Mouse (Mus musculus) hindbrain, embryonic 12.5 days (tissue): ENCODE results near the gene Ttc24. TPM values are rescaled to one million over a fixed set of nuclear protein-coding genes. Genes with fewer than 3 reads are reported as not detected.

Experiments used
- ATAC-seq: fragments of 200-750 bp; cut with Nextera tagmentation; 2 replicates; pipeline ENCODE4 v1.8.0; 2017; ENCODE audit warnings: moderate TSS enrichment; ENCODE audit not compliant: low FRiP score
- H3K27ac ChIP-seq: fragments of 300-500 bp; sonication (generic); 2 replicates; pipeline ENCODE4 v1.5.1; 2016; ENCODE audit warnings: mild to moderate bottlenecking
- H3K27me3 ChIP-seq: fragments of 300-500 bp; sonication (generic); 2 replicates; pipeline ENCODE4 v1.6.1; 2016; ENCODE audit warnings: mild to moderate bottlenecking
- H3K36me3 ChIP-seq: fragments of 300-500 bp; sonication (generic); 2 replicates; pipeline ENCODE4 v1.6.1; 2016; ENCODE audit warnings: mild to moderate bottlenecking
- H3K4me1 ChIP-seq: fragments of 300-500 bp; sonication (generic); 2 replicates; pipeline ENCODE4 v1.6.1; 2016
- H3K4me2 ChIP-seq: fragments of 300-500 bp; sonication (generic); replicated peaks from 2 replicates; pipeline ENCODE4 v1.6.1; 2016; ENCODE audit warnings: mild to moderate bottlenecking
- H3K4me3 ChIP-seq: fragments of 300-500 bp; sonication (generic); 2 replicates; pipeline ENCODE4 v1.5.1; 2016; ENCODE audit warnings: mild to moderate bottlenecking
- H3K9ac ChIP-seq: fragments of 300-500 bp; sonication (generic); 2 replicates; pipeline ENCODE4 v1.6.1; 2016; ENCODE audit warnings: mild to moderate bottlenecking, moderate library complexity
- H3K9me3 ChIP-seq: fragments of 300-500 bp; sonication (generic); replicated peaks from 2 replicates; pipeline ENCODE4 v1.6.1; 2016; ENCODE audit warnings: mild to moderate bottlenecking
- WGBS: fragments of 180-500 bp; shearing (Covaris S2); methylation state at CpG from one replicate; pipeline ENCODE4 v1.1.7; 2016; 5-methylcytosine and 5-hydroxymethylcytosine counted together
- polyA plus RNA-seq: library from polyadenylated mRNA; unstranded; fragments of >200 nt; fragmentation: Nextera tagmentation; extraction: Ambion mirVana; gene quantifications from 2 replicates; pipeline ENCODE4 v1.2.1, GENCODE M21; 2016

The Ttc24 gene
- 0.36 TPM in 1 of 2 replicates, not detected in the other for polyA plus RNA-seq

- 77% methylated on average over 4 of the region's 4 CpGs for WGBS
- no peak within 1 kb of the TSS for H3K9ac ChIP-seq
These were observed at the start of gene Ttc24 for GRCm38 (mm10) chr3:88078204-88078603. Ttc24 (minus strand) TSS chr3:88078304.

DNA sequence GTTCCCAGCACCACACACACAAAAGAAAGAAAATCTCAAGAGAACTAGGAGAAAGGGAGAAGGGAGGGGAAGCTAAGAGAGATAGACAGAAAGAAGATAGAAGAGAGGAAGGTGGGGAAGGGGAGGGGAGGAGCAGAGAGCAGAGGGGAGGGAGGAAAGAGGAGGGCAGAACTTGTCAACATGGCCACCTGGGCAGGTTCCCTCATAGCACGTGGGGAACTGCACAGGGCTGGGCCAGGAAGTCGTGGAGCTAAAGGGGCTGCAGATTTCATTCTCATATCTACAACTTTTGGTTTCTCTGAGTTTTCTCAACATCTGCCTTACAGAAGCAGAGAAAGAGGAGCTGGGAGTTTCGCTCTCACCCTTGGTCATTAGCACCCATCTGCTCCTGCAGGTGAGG is 49.5 kb upstream of the Ttc24 start:
- no peak for ATAC-seq

More at GRCm38 (mm10) chr3:88078204-88078603, at the start of gene Ttc24:
- Histone ChIP-seq H3K36me3 (no peaks in the 10 kb centered on the region), H3K9me3 (no peaks in the 10 kb centered on the region), H3K27ac (no peak within 1 kb of the TSS), H3K4me1 (peaks cover 13% of the 10 kb centered on the region), H3K4me3 (no peak within 1 kb of the TSS), H3K27me3 (0 out of 2 replicates have a peak, but pooled peaks cover 3% of the 10 kb centered on the region), H3K4me2 (no peak within 1 kb of the TSS)
- no peak for ATAC-seq

DNA sequence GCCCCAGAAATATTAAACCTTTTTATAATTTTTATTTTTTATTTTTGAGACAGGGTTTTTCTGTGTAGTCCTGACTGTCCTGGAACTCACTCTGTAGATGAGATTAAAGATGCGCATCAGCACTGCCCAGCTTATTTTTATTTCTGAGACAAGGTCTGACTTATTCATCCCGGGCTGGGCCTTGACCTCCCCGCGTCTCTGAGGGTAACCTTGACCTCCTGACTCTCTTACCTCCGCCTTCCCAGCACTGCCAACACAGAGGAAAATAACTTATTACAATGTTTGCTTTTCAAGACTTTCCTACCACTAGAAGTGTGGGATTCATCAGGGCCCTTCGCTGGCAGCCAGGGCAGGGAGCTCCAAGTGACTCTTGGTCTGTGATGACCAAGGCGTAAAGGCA is 48.1 kb upstream of the Ttc24 start:
- 84% methylated on average over 7 of the region's 7 CpGs for WGBS
- Histone ChIP-seq H3K9me3 (no peaks in the 10 kb centered on the region), H3K4me2 (no peak overlapping the region), H3K9ac (no peak overlapping the region), H3K4me1 (no peaks in the 10 kb centered on the region), H3K36me3 (no peaks in the 10 kb centered on the region), H3K27me3 (no peaks in the 10 kb centered on the region), H3K27ac (no peak overlapping the region), H3K4me3 (no peak overlapping the region)
- no peak for ATAC-seq

More for the DNA sequence above, 49.5 kb upstream of the Ttc24 start:
- 83% methylated on average over 3 of the region's 3 CpGs for WGBS
- Histone ChIP-seq H3K9me3 (no peaks in the 10 kb centered on the region), H3K9ac (no peak overlapping the region), H3K4me3 (no peak overlapping the region), H3K36me3 (no peaks in the 10 kb centered on the region), H3K27ac (no peak overlapping the region), H3K4me1 (no peaks in the 10 kb centered on the region), H3K4me2 (no peak overlapping the region), H3K27me3 (no peaks in the 10 kb centered on the region)

DNA sequence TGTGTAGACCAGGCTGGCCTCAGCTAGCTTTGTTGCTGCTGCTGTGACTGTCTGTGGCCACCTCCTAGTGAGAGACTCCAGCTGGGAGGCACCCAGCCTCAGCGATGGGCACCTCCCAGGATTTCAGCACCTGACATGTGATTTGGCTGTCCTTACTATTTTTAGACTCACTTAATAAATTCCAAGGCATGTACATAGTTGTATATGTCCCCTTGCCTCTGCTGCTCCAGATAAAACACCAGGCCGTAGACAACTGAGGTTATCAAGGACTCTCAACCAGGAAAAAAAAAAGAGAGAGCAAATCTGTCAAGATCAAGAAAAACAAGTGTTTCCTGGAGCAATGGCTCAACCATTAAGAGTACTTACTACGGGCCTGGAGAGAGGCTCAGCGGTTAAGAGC is 47.1 kb upstream of the Ttc24 start:
- no peak overlapping the region for H3K27ac ChIP-seq
- H3K9me3 ChIP-seq = no peaks in the 10 kb centered on the region
- no peak overlapping the region for H3K4me3 ChIP-seq
- no peak for ATAC-seq
- no peak overlapping the region for H3K4me2 ChIP-seq
- H3K27me3 ChIP-seq = no peaks in the 10 kb centered on the region
- 76% methylated on average over 4 of the region's 4 CpGs for WGBS
- H3K4me1 ChIP-seq = no peaks in the 10 kb centered on the region
- H3K9ac ChIP-seq = no peak overlapping the region
- peaks cover 8% of the 10 kb centered on the region; the same call in 1 of the 2 replicates for H3K36me3 ChIP-seq

DNA sequence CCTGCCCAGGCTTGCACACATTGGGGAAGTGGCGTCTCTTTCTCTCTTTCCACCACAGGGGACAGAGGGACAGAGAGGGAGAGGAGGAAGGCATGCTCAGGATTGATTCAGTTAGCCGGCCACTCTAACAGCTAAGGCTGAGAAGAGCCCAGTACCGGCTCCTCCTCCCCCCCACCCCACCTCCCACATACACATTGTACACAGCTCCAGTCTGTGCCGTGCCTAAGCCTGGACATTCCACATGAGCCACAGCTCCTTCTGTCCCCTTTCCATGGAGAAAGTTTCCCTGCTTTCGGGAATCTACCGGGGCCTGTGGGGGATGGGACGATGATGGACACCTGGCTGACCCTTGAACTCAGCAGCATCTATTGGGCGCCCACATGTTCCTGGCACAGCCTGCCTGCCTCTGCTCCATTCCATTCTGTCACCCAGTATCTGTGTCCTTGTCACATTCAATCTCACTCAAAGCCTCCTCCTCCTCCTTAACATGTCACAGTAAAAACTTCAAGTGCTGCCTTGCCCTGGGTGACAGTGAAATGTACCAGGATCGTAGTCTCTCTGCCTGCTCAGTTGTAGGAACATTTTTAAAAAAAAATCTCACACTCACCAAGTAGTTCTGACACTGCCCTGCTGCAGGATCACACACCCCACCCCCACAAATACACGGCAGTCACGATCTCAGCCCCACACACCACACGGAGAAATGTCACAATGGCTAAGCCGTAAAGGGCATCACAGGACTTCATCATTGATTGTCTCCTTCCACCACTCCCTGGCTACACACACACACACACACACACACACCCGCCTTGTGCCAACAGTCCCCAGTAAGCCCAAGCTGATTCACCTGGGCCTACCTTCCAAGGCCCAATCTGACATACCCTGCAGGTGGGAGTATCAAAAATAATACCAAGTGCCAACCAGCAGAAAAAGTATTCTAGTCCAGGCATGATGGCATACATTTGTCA is 43.3 kb upstream of the Ttc24 start:
- Histone ChIP-seq H3K9me3 (no peaks in the 10 kb centered on the region), H3K4me3 (no peak overlapping the region), H3K4me2 (no peak overlapping the region), H3K36me3 (peaks cover 18% of the 10 kb centered on the region), H3K27ac (no peak overlapping the region), H3K27me3 (no peaks in the 10 kb centered on the region), H3K4me1 (no peaks in the 10 kb centered on the region), H3K9ac (no peak overlapping the region)
- WGBS = 76% methylated on average over 14 of the region's 14 CpGs
- ATAC-seq = no peak

DNA sequence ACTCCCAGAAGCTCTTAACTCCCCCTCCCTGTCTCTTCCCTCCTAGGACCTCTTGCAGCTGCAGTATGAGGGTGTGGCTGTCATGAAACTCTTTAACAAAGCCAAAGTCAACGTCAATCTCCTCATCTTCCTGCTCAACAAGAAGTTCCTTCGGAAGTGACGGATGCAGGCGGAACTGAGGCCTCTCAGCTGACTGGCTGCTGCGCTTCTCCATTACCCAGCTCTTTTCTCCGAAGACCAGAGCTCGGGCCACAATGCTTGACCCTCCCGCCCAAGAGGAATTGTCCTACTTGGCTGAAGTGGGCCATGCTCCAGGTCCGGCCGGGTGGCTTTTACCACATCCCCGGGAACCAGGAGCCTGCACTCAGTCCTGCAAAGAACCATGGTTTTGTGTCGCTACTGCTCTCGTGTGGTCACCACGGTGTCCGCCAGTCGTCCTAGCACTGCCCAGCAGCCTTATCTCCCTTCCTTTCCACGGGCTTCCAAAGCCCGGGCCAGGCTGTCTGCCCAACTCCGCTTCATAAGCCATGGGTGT is 42.1 kb upstream of the Ttc24 start:
- WGBS = 87% methylated on average over 19 of the region's 19 CpGs
- peaks cover 27% of the 10 kb centered on the region for H3K36me3 ChIP-seq
- no peaks in the 10 kb centered on the region for H3K27me3 ChIP-seq
- no peak for ATAC-seq
- no peaks in the 10 kb centered on the region for H3K9me3 ChIP-seq
- no peak overlapping the region for H3K4me2 ChIP-seq
- no peaks in the 10 kb centered on the region for H3K4me1 ChIP-seq
- no peak overlapping the region for H3K9ac ChIP-seq
- no peak overlapping the region for H3K27ac ChIP-seq
- H3K4me3 ChIP-seq = no peak overlapping the region

GRCm38 (mm10) chr3:88114396-88114795 is 36.3 kb upstream of the Ttc24 start:
- Histone ChIP-seq H3K27ac (no peak overlapping the region), H3K4me2 (no peak overlapping the region), H3K4me3 (no peak overlapping the region), H3K4me1 (no peaks in the 10 kb centered on the region), H3K27me3 (no peaks in the 10 kb centered on the region), H3K9ac (no peak overlapping the region), H3K36me3 (peaks cover 62% of the 10 kb centered on the region), H3K9me3 (no peaks in the 10 kb centered on the region)
- 96% methylated on average over 12 of the region's 12 CpGs for WGBS
- ATAC-seq = no peak

DNA sequence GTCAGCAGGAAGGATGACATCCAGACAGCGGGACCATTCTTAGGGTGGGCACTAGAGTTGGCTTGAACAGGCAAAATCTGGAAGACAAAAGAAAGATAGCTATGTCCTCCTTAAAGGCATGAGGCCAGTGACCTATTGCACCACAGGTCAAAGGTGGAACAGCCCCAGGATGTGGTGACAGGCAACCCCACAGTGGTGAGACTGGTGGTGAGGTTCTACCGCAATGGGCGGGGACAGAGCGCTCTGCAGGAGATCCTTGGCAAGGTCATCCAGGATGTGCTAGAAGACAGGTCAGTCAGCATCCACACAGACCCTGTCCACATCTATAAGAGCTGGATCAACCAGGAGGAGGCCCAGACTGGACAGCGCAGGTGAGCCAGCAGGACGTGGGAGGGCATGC is 31.0 kb upstream of the Ttc24 start:
- Histone ChIP-seq H3K4me3 (no peak overlapping the region), H3K9ac (no peak overlapping the region), H3K9me3 (no peaks in the 10 kb centered on the region), H3K27ac (no peak overlapping the region), H3K4me2 (no peak overlapping the region), H3K27me3 (no peaks in the 10 kb centered on the region), H3K36me3 (peaks cover 63% of the 10 kb centered on the region), H3K4me1 (no peaks in the 10 kb centered on the region)
- WGBS = 94% methylated on average over 6 of the region's 6 CpGs
- no peak for ATAC-seq

DNA sequence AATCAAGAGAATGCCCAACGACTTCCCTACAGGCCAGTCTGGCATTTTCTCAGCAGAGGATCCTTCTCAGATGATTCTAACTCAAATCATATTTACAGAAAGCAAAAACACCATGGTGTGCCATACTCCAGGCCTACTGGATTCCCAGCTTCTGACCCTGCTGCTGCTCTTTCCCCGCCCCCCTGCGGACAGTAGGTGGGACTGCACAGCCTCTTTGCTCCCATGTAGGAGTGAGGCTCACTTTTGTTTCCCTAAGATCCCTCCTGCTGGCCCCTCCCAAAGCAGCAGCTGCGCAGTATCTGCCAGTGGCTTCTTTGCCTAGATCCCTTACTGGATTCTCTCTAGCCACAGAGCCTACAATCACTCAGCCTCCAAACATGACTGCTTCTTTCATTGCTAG is 28.0 kb upstream of the Ttc24 start:
- whole genome bisulfite sequencing = 84% methylated on average over 4 of the region's 4 CpGs
- H3K36me3 ChIP-seq = peaks cover 69% of the 10 kb centered on the region
- no peak overlapping the region for H3K27ac ChIP-seq
- H3K4me3 ChIP-seq = no peak overlapping the region
- no peaks in the 10 kb centered on the region for H3K4me1 ChIP-seq
- H3K9ac ChIP-seq = no peak overlapping the region
- no peaks in the 10 kb centered on the region for H3K9me3 ChIP-seq
- no peaks in the 10 kb centered on the region for H3K27me3 ChIP-seq
- no peak overlapping the region for H3K4me2 ChIP-seq
- ATAC-seq = no peak

DNA sequence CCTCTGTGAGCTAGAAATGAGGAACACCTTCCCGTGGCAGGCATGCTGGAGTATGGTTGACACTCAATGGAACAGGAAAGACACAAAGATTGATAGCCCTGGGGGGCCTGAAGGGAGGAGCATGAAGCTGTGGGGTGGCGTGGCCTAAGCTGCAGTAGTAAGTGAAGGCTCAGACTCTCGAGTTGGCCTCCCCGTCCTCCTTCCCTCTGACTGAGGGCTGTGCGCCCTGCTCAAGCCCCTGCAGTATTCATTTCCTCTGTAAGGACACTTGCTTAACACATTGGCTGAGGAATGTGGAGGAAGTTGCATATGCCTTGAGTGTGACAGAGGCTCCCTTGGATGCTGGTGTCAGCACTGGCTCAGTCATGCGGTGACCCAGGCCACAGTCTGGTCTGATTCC is 24.5 kb upstream of the Ttc24 start:
- H3K27me3 ChIP-seq = no peaks in the 10 kb centered on the region
- H3K9ac ChIP-seq = no peak overlapping the region
- no peak overlapping the region for H3K4me3 ChIP-seq
- 83% methylated on average over 6 of the region's 6 CpGs for WGBS
- H3K36me3 ChIP-seq = peaks cover 66% of the 10 kb centered on the region
- no peaks in the 10 kb centered on the region for H3K9me3 ChIP-seq
- H3K27ac ChIP-seq = no peak overlapping the region
- H3K4me1 ChIP-seq = no peaks in the 10 kb centered on the region
- no peak for ATAC-seq
- no peak overlapping the region for H3K4me2 ChIP-seq

- Histone ChIP-seq H3K4me3 (no peak overlapping the region), H3K4me2 (no peak overlapping the region), H3K9ac (no peak overlapping the region), H3K27me3 (no peaks in the 10 kb centered on the region), H3K4me1 (no peaks in the 10 kb centered on the region), H3K27ac (no peak overlapping the region), H3K9me3 (no peaks in the 10 kb centered on the region), H3K36me3 (peaks cover 64% of the 10 kb centered on the region)
- ATAC-seq = no peak
- WGBS = 90% methylated on average over 6 of the region's 6 CpGs
These were observed 24.1 kb upstream of the Ttc24 start for GRCm38 (mm10) chr3:88102196-88102595.

DNA sequence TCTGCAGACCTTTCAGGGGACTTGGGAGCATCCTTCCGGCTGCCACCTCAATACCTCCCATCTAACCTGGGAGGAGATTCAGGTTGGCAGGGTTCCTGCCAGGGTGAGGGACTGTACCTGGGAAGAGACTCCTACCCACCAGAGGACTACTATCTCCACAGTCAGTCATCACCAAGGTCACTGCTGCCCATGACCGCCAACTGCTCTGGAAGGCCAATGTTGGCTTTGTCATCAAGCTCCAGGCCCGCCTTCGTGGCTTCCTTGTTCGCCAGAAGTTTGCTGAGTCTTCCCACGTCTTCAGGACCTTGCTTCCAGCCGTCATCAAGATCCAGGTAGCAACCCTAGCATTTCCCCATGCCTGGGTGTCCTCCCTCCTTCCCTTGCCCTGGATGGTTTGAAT is 23.6 kb upstream of the Ttc24 start:
- Histone ChIP-seq H3K27ac (no peak overlapping the region), H3K9me3 (no peaks in the 10 kb centered on the region), H3K27me3 (no peaks in the 10 kb centered on the region), H3K4me1 (no peaks in the 10 kb centered on the region), H3K4me2 (no peak overlapping the region), H3K36me3 (peaks cover 67% of the 10 kb centered on the region), H3K9ac (no peak overlapping the region), H3K4me3 (no peak overlapping the region)
- ATAC-seq = no peak
- WGBS = 90% methylated on average over 7 of the region's 7 CpGs

DNA sequence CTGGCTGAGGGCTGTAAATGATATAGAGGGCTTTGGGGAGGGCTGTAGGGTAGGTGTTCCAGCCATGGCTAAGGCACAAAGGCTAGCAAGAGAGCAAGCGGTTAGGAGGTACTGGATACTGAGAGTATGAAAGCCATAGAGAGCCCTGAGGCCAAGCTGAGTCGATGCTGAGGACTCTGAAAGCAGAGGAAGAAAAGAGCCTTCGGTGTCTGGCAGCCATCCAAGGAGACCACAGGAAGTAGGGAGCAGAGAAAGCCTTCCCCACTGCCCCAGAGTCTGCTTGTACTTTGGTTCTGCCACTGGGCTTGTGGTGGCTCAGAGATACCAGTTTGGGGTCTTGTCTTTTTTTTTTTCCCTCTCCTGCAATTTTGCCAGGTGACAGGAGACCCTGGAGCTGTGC is 22.1 kb upstream of the Ttc24 start:
- H3K9ac ChIP-seq = no peak overlapping the region
- H3K9me3 ChIP-seq = no peaks in the 10 kb centered on the region
- ATAC-seq = no peak
- H3K4me2 ChIP-seq = no peak overlapping the region
- H3K4me1 ChIP-seq = no peaks in the 10 kb centered on the region
- 80% methylated on average over 3 of the region's 3 CpGs for WGBS
- no peak overlapping the region for H3K4me3 ChIP-seq
- peaks cover 68% of the 10 kb centered on the region for H3K36me3 ChIP-seq
- H3K27me3 ChIP-seq = no peaks in the 10 kb centered on the region
- no peak overlapping the region for H3K27ac ChIP-seq
